Mouse (Mus musculus) MEL (cell line): ENCODE results near the gene Itgb3. TPM values are rescaled to one million over a fixed set of nuclear protein-coding genes. Genes with fewer than 3 reads are reported as not detected.

Experiments used
- DNase-seq: peaks from one replicate; pipeline ENCODE4 v3.0.0; 2011; ENCODE audit warnings: low read depth, low spot score
- H3K27ac ChIP-seq: 2 replicates; pipeline ENCODE4 v1.5.1; 2012; ENCODE audit warnings: low read depth, mild to moderate bottlenecking, control low read depth, low read length, moderate library complexity; ENCODE audit not compliant: control insufficient read depth
- H3K27me3 ChIP-seq, 2 experiments: fragments of 150-350 bp in 1 of 2; sonication (generic) in 1 of 2; 2 replicates each; pipeline ENCODE4 v1.6.1; 2012; ENCODE audit warnings: low read length in 2 of 2, mild to moderate bottlenecking in 2 of 2, improper control_type of control experiment in 1 of 2, moderate library complexity in 1 of 2; ENCODE audit not compliant: insufficient read depth in 2 of 2, control insufficient read depth in 1 of 2
- H3K36me3 ChIP-seq, 2 experiments: 2 replicates each; pipeline ENCODE4 v1.6.1; 2012 to 2014; ENCODE audit warnings: low read length in 2 of 2, improper control_type of control experiment in 1 of 2, inconsistent platforms in 1 of 2, mild to moderate bottlenecking in 1 of 2; ENCODE audit not compliant: insufficient read depth in 2 of 2, control insufficient read depth in 1 of 2
- H3K4me1 ChIP-seq, 2 experiments: fragments of 150-350 bp in 1 of 2; sonication (generic) in 1 of 2; 2 replicates each; pipeline ENCODE4 v1.6.1; 2012; ENCODE audit warnings: low read length in 2 of 2, improper control_type of control experiment in 1 of 2, mild to moderate bottlenecking in 1 of 2; ENCODE audit not compliant: insufficient read depth in 2 of 2, control insufficient read depth in 1 of 2
- H3K4me3 ChIP-seq, 2 experiments: fragments of 150-350 bp in 1 of 2; sonication (generic) in 1 of 2; 2 replicates each; pipeline ENCODE4 v1.5.1; 2012; ENCODE audit warnings: low read depth in 2 of 2, low read length in 2 of 2, mild to moderate bottlenecking in 2 of 2, moderate library complexity in 2 of 2, control low read depth in 1 of 2, improper control_type of control experiment in 1 of 2; ENCODE audit not compliant: control insufficient read depth in 1 of 2, insufficient read depth in 1 of 2
- H3K79me2 ChIP-seq: 2 replicates; pipeline ENCODE4 v1.6.1; 2012; ENCODE audit warnings: mild to moderate bottlenecking, low read length, moderate library complexity; ENCODE audit not compliant: control insufficient read depth, poor library complexity, insufficient read depth
- H3K9ac ChIP-seq: 2 replicates; pipeline ENCODE4 v1.6.1; 2012; ENCODE audit warnings: low read depth, mild to moderate bottlenecking, control low read depth, low read length, moderate library complexity; ENCODE audit not compliant: control insufficient read depth, poor library complexity, severe bottlenecking
- H3K9me3 ChIP-seq: fragments of 150-350 bp; sonication (generic); replicated peaks from 2 replicates; pipeline ENCODE4 v1.6.1; 2012; ENCODE audit warnings: mild to moderate bottlenecking, low read length, improper control_type of control experiment, moderate library complexity; ENCODE audit not compliant: insufficient read depth
- BHLHE40 ChIP-seq: IDR thresholded peaks from 2 replicates; pipeline ENCODE4 v1.6.1; 2012; ENCODE audit warnings: low read depth, mild to moderate bottlenecking, inconsistent platforms, low read length, improper control_type of control experiment, borderline replicate concordance
- CHD2 ChIP-seq: IDR thresholded peaks from 2 replicates; pipeline ENCODE4 v1.6.1; 2011; ENCODE audit warnings: low read length, improper control_type of control experiment
- ELF1 ChIP-seq: IDR thresholded peaks from 2 replicates; pipeline ENCODE4 v1.6.1; 2014; ENCODE audit warnings: low read depth, mild to moderate bottlenecking, inconsistent platforms, low read length, improper control_type of control experiment, moderate library complexity
- GABPA ChIP-seq: IDR thresholded peaks from 2 replicates; pipeline ENCODE4 v1.6.1; 2012; ENCODE audit warnings: low read depth, mild to moderate bottlenecking, inconsistent platforms, low read length, improper control_type of control experiment, moderate library complexity
- HCFC1 ChIP-seq: IDR thresholded peaks from 2 replicates; pipeline ENCODE4 v1.6.1; 2012; ENCODE audit warnings: low read depth, mild to moderate bottlenecking, inconsistent platforms, low read length, improper control_type of control experiment, moderate library complexity
- MAFK ChIP-seq: IDR thresholded peaks from 2 replicates; pipeline ENCODE4 v1.6.1; 2011; ENCODE audit warnings: low read depth, mild to moderate bottlenecking, low read length, improper control_type of control experiment, borderline replicate concordance
- MXI1 ChIP-seq: IDR thresholded peaks from 2 replicates; pipeline ENCODE4 v1.6.1; 2011; ENCODE audit warnings: mild to moderate bottlenecking, low read depth, low read length, improper control_type of control experiment
- MYB ChIP-seq: IDR thresholded peaks from 2 replicates; pipeline ENCODE4 v1.6.1; 2011; ENCODE audit warnings: mild to moderate bottlenecking, low read depth, low read length, improper control_type of control experiment
- NELFE ChIP-seq: IDR thresholded peaks from 2 replicates; pipeline ENCODE4 v1.6.1; 2011; ENCODE audit warnings: low read depth, low read length, improper control_type of control experiment
- NRF1 ChIP-seq: IDR thresholded peaks from 2 replicates; pipeline ENCODE4 v1.6.1; 2014; ENCODE audit warnings: low read depth, mild to moderate bottlenecking, inconsistent platforms, low read length, improper control_type of control experiment, moderate library complexity; ENCODE audit not compliant: poor library complexity, insufficient read depth, severe bottlenecking
- POLR2A ChIP-seq, 2 experiments: IDR thresholded peaks; 2 replicates each; pipeline ENCODE4 v1.6.1; 2011 to 2012; ENCODE audit warnings: low read length in 2 of 2, mild to moderate bottlenecking in 2 of 2, control low read depth in 1 of 2, improper control_type of control experiment in 1 of 2, low read depth in 1 of 2, moderate library complexity in 1 of 2; ENCODE audit not compliant: control insufficient read depth in 1 of 2, insufficient read depth in 1 of 2, poor library complexity in 1 of 2
- POLR2AphosphoS5 ChIP-seq: IDR thresholded peaks from 2 replicates; pipeline ENCODE4 v1.6.1; 2012; ENCODE audit warnings: low read depth, borderline replicate concordance, mild to moderate bottlenecking, inconsistent platforms, low read length, moderate library complexity, mixed read lengths
- SIN3A ChIP-seq: IDR thresholded peaks from 2 replicates; pipeline ENCODE4 v1.6.1; 2012; ENCODE audit warnings: low read length, improper control_type of control experiment, inconsistent platforms
- TCF12 ChIP-seq: IDR thresholded peaks from 2 replicates; pipeline ENCODE4 v1.6.1; 2014; ENCODE audit warnings: low read depth, mild to moderate bottlenecking, inconsistent platforms, low read length, improper control_type of control experiment, moderate library complexity
- USF1 ChIP-seq: IDR thresholded peaks from 2 replicates; pipeline ENCODE4 v1.6.1; 2014; ENCODE audit warnings: low read depth, mild to moderate bottlenecking, inconsistent platforms, low read length, improper control_type of control experiment, moderate library complexity
- ZC3H11A ChIP-seq: IDR thresholded peaks from 2 replicates; pipeline ENCODE4 v1.6.1; 2012; ENCODE audit warnings: low read depth, mild to moderate bottlenecking, inconsistent platforms, low read length, improper control_type of control experiment
- ZNF384 ChIP-seq: IDR thresholded peaks from 2 replicates; pipeline ENCODE4 v1.6.1; 2012; ENCODE audit warnings: low read depth, mild to moderate bottlenecking, inconsistent platforms, low read length, improper control_type of control experiment
- polyA plus RNA-seq, 2 experiments: library from polyadenylated mRNA; stranded (reverse) in 1 of 2; unstranded in 1 of 2; fragments of >175 nt in 1 of 2; fragments of >200 nt in 1 of 2; gene quantifications; 2 replicates each; pipeline versions ENCODE4 v1.2.1 to v1.2.4; 2012; ENCODE audit warnings: low replicate concordance in 2 of 2, low read depth in 1 of 2; ENCODE audit not compliant: insufficient read length in 2 of 2, insufficient read depth in 1 of 2, missing spikeins in 1 of 2
- total RNA-seq: library from RNA; depleted of rRNA; stranded (reverse); fragments of 300-350 nt; gene quantifications from 2 replicates; pipeline ENCODE4 v1.2.3, GENCODE M21; 2012

Itgb3 gene
- total and polyA plus RNA-seq, 3 experiments, result 0.08 to 0.32 TPM; not detected in 1

GRCm38 (mm10) chr11:104630185-104630835 is 22.5 kb downstream of the Itgb3 start:
- no peak overlapping the region for H3K27ac ChIP-seq
- no peak overlapping the region for H3K4me3 ChIP-seq
- DNase-seq, result no peak
- TF ChIP-seq MXI1 (no peak), TCF12 (no peak), NRF1 (no peak), SIN3A (no peak), CHD2 (no peak), USF1 (peak; percentile 73), BHLHE40 (0 out of 2 replicates have a peak, but pooled peaks have one; percentile 6), ZNF384 (0 out of 2 replicates have a peak, but pooled peaks have one; percentile 28)
- H3K9ac ChIP-seq, result no peak overlapping the region
- no peaks in the 10 kb centered on the region for H3K27me3 ChIP-seq
- peaks cover 0 to 24% of the 10 kb centered on the region in 2 experiments; a peak in 2 of 4 replicates for H3K4me1 ChIP-seq
- H3K9me3 ChIP-seq, result no peaks in the 10 kb centered on the region
- H3K79me2 ChIP-seq, result no peaks in the 10 kb centered on the region
- peaks cover 0 to 10% of the 10 kb centered on the region in 2 experiments; a peak in 2 of 4 replicates for H3K36me3 ChIP-seq

DNA sequence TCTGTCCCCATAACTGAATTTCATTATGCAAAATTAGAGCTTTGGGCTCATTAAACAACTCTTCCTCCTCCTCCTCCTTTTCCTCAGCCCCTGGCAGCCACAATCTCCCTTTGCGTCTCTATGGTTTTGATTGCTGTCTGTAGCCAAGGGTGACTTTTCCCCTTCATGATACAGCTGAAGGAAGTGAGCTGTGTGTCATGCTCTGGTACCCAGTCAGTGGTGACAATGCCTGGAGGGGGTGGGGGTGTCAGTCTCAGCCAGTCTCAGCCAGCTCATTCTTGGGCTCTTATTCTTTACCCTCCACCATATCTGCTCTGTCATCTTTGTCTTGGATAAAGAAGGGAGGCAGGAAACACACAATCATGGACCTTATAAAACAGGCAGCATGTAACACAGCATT is 23.5 kb downstream of the Itgb3 start:
- Histone ChIP-seq H3K79me2 (no peaks in the 10 kb centered on the region), H3K4me3 (no peak overlapping the region), H3K9me3 (no peaks in the 10 kb centered on the region), H3K36me3 (peaks cover 0 to 6% of the 10 kb centered on the region in 2 experiments; a peak in 2 of 4 replicates), H3K9ac (no peak overlapping the region), H3K27ac (no peak overlapping the region), H3K27me3 (no peaks in the 10 kb centered on the region), H3K4me1 (peaks cover 0 to 15% of the 10 kb centered on the region in 2 experiments; a peak in 1 of 4 replicates)
- no peak for DNase-seq
- no peak for TF ChIP-seq MAFK
- no peak for TF ChIP-seq NELFE
- TF ChIP-seq ELF1, result no peak
- TF ChIP-seq MXI1, result no peak
- TF ChIP-seq GABPA, result no peak
- no peak for TF ChIP-seq MYB
- no peak for TF ChIP-seq SIN3A
- TF ChIP-seq ZC3H11A, result no peak
- TF ChIP-seq POLR2A (IDR thresholded peaks at IDR 0.05; ENCODE audit: control insufficient read depth in 1 of 2, insufficient read depth in 1 of 2, low read depth in 1 of 2, low read length in 2 of 2, poor library complexity in 1 of 2), result no peak
- TF ChIP-seq POLR2AphosphoS5, result no peak
- TF ChIP-seq HCFC1, result no peak
